Mouse (Mus musculus) kidney, postnatal 10 days (tissue): Measurements from ENCODE around the gene Tbrg1.

Source experiments
- DNase-seq: peaks from one replicate; pipeline ENCODE4 v3.0.0; 2021; ENCODE audit warnings: mixed read lengths

Tbrg1 gene

DNA sequence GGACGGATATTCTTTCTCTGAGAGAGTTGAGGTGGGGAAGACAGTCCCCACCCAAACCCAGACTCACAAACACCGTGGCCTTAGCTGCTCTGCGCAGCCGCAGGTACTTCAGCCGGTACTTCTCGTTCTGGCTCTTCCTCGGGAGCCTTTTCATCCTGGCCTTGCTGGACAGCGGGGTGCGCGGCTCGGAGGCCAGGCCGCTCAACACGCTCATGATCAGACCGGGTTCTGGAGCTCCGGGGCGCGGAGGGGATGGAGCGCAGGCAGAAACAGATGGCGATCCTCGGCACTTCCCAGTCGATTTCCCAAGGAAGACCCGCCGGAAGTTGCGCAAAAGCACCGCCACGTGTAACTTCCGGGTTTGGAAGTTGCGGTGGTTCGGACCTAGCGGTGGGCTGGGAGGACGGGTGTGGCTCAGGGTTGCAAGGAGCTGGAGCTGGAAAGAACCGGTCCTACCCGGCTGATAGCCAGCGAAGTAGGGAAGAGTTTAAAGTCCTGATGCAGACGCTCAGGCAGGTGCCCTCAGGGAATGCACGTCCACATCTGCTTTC lies at the start of gene Tbrg1:
TSS of gene Tbrg1 (minus strand) at position 382 of the 551 bp plus-strand sequence.
- peak; percentile 91 for DNase-seq

GRCm38 (mm10) chr9:37689970-37690686 lies 33.0 kb upstream of the Tbrg1 start:
- peak; percentile 33 for DNase-seq

- DNase-seq: no peak
Measured at GRCm38 (mm10) chr9:37687941-37688303, 30.8 kb upstream of the Tbrg1 start.

- DNase-seq: no peak
Measured at GRCm38 (mm10) chr9:37687288-37687940, 30.3 kb upstream of the Tbrg1 start.

- no peak for DNase-seq
Measured at GRCm38 (mm10) chr9:37681123-37681522, 24.0 kb upstream of the Tbrg1 start.

GRCm38 (mm10) chr9:37675287-37675686 lies 18.2 kb upstream of the Tbrg1 start:
- no peak for DNase-seq

DNA sequence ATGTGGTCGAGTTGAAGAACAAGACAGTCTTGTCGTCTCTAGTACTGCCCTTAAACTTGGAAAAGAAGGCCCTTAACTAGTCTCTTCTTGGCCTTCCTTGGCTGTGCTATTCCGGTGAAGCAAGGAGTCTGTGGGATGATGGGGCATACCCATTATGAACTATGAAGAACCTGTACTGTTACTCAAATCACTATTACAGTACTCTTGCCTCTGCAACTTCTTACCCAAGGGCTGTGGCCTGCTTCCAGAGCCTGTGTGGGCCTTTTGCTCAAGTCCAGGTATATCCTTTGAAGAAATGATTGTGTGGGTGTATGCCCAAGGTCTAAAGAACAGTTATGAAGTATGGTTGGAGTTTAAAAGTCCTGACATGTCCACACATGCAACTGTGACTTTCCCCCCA lies 13.1 kb upstream of the Tbrg1 start:
- DNase-seq: no peak

DNA sequence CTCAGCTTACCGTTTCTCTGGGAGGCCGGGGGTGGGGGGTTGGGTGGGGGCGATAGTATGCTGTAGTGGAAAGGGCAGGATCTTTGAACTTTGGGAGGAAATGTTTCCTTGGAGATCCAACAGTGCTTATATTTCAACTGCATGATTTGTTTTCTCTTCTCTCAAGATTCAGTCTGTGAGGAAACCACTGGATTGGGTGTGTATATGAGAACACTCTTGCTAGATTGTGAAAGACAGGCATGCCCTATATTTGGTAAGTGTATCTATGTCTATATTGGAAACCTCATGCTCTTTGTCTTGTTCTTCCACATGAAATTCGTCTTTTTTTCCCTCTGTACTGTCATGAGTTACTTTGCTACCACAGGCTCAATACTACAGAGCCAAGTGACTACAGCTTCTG lies 12.6 kb upstream of the Tbrg1 start:
- DNase-seq: no peak

DNA sequence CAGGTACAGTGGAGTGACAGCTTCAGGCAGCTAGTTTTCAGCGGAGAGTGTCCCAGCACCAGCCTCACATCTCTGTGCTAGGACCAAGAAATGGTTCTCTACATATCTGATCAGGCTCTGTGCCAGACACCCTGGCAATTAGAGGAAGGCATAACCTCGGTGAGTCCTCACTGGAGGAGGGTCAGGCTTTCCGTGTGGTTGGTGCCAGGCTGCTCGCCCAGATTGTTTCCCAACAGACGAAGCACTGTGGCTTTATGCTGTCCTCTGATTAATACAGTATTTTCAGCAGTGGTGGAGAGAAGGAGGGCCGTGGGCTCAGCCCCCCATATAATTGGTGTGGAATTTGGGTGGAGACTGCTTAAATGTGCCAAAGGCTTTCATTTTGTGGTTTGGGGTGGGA lies 12.0 kb upstream of the Tbrg1 start, which contains the start of gene Panx3:
TSS of gene Panx3 (minus strand) at position 121 of the 400 bp plus-strand sequence.
- DNase-seq: no peak

DNA sequence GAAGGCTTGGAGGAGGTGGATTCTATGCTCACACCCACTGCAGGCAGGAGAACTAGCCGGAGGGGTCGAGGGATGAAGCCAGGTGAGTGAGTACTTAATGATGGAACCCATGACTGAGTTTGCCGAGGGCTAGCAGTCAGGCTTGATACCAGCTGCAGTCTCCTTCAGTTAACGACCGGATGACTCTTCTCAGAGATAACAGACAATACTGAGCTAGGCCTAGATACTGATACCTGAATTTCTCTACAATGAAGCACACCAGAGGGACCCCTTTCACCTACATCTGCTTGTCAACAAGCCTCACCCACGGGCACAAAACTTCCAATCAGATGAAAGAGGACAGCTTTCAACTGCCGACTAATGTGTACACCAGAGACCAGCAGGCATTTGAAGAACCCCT lies 8.9 kb upstream of the Tbrg1 start:
- DNase-seq: no peak

DNA sequence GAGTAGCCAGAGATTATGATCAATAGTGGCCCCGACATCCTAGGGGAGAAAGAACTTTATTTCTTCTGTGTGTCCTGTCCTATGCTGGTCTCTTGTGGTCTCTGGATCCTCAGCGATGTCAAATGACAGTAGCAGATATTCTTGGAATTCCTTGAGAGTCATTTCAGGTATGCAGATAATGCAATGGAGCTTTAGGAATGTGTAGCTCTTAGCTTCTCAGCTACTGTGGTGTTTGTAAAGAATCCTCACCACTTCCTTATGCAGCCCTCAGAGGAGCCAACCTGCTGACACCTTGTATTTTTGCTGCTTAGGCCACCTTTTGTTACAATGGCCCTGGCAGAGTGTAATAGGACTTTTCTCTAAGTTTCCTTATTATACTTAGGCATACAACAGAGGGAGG lies 7.5 kb upstream of the Tbrg1 start:
- no peak for DNase-seq

- DNase-seq: no peak
Measured at GRCm38 (mm10) chr9:37663210-37663609, 6.1 kb upstream of the Tbrg1 start.

- DNase-seq: no peak
Measured at GRCm38 (mm10) chr9:37659413-37659812, 2.3 kb upstream of the Tbrg1 start.

DNA sequence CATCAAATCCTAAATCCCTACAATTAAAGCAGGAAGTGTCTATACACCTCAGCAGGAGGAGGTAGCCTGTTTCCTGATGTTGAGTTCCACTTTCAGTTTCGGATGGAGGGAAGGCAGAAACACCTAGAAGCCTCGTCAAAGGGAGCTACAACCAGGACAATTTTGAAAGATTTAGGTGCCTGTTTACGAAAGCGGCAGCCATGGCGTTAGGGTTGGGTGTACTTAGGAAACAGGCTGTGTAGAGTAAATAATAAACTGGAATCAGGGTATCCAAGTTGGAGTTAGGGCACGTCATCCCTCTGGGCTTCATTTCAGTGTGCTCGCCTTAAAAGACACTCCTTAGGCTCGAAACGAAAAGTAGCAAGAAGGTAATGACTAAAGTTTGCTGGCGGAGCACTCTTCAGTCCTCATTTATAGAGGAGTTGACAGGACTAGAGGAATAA lies 652 bp downstream of the Tbrg1 start:
- DNase-seq: peak; percentile 14

DNA sequence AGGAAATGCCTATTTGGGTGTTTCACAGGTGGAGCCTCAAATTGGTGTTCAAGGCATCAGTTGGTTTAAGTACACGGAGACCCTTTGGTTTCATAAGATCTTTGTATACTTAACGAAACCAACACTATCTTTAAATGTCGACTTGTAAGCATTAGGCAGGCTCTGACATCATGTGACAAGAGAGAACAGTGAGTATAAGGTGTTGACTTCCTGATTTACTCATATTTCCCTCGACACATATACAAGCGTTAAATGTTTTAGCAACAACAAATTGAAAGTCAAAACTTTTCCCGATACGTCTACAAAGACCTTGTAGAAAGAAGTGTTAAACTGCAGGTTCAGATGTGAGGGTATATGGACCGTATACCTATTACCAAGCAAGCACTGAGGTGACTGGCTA lies 1.2 kb downstream of the Tbrg1 start:
- DNase-seq: no peak

DNA sequence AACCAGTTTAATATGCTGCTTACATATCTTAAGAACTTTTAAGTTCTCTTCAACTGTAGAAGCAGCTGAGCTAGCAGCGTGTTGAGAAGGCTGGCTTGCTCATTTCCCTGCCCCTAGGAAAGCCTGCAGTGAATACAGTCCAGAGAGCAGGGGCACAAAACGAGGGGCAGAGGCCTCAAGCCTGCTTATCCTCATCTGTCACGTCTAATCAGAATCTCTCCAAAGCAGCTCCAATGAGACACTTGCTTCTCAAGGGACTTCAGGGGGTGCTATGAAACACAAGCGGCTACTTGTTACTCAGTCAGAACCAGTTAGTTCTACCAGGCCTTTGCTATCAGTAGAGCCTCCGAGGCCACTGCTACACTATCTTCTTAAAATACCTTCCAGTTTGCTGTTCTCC lies 3.3 kb downstream of the Tbrg1 start:
- no peak for DNase-seq

- DNase-seq: no peak
Measured at GRCm38 (mm10) chr9:37650639-37651038, 6.5 kb downstream of the Tbrg1 start.

- no peak for DNase-seq
Measured at GRCm38 (mm10) chr9:37646246-37646645, 10.9 kb downstream of the Tbrg1 start.

GRCm38 (mm10) chr9:37638721-37639120 lies 18.4 kb downstream of the Tbrg1 start:
- no peak for DNase-seq

- peak; percentile 40 for DNase-seq
Measured at GRCm38 (mm10) chr9:37636800-37637542, 20.1 kb downstream of the Tbrg1 start.

DNA sequence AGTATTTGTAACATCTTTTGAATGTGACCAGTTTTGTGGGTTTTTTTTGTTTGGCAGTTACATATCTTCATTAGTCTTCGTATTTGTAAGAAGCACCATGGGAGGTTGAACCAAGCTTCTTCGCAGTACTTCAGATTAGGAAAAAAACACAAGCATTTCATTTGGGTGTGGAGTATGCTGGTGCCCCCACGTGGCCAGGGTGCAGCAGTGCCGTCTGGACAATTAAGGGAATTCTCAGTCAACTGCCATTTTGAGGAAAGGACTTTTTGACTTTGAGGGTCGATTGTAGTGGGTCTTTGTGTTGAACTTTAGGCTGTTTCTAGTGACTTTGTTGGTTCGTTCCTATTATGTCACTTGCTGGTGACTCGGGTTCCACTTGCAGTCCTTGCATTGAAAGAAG lies 20.8 kb downstream of the Tbrg1 start:
- peak; percentile 60 for DNase-seq

- no peak for DNase-seq
Measured at GRCm38 (mm10) chr9:37634269-37634668, 22.8 kb downstream of the Tbrg1 start.

- DNase-seq: no peak
Measured at GRCm38 (mm10) chr9:37632305-37632704, 24.8 kb downstream of the Tbrg1 start.

DNA sequence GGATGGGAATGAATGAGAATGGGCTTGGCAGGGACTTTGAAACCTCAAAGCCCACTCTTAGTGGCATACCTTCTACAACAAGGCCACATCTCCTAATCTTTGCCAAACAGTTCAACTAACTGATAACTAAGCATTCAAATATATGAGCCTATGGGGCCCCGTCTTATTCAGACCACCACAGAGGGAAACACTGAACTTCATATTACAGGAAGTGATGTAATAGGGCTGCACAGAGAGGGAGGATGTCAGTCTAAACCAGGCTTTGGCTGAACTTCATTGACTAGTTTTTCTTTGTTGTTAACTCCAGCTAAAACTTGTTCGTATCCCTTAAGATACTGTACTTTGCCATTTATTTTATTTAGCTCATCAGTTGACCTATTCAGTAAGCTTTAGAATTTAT lies 27.2 kb downstream of the Tbrg1 start:
- no peak for DNase-seq
